Mouse (Mus musculus) neural tube, embryonic 14.5 days (tissue): ENCODE measurements around the gene Nudt22. TPM values are rescaled to one million over a fixed set of nuclear protein-coding genes. Genes with fewer than 3 reads are reported as not detected.

Experiments used
- ATAC-seq: fragments of 200-750 bp; cut with Nextera tagmentation; 2 replicates; pipeline ENCODE4 v1.8.0; 2017; ENCODE audit warnings: low read depth, mild to moderate bottlenecking, moderate TSS enrichment, moderate library complexity
- H3K27ac ChIP-seq: fragments of 300-500 bp; sonication (generic); 2 replicates; pipeline ENCODE4 v1.5.1; 2014; ENCODE audit warnings: low read depth, mild to moderate bottlenecking, control low read depth, low read length, moderate library complexity, mixed read lengths
- H3K27me3 ChIP-seq: fragments of 300-500 bp; sonication (generic); 2 replicates; pipeline ENCODE4 v1.6.1; 2014; ENCODE audit warnings: low read length; ENCODE audit not compliant: control insufficient read depth, insufficient read depth
- H3K36me3 ChIP-seq: fragments of 300-500 bp; sonication (generic); 2 replicates; pipeline ENCODE4 v1.6.1; 2014; ENCODE audit warnings: low read length, mixed read lengths; ENCODE audit not compliant: control insufficient read depth, insufficient read depth
- H3K4me1 ChIP-seq: fragments of 300-500 bp; sonication (generic); 2 replicates; pipeline ENCODE4 v1.6.1; 2014; ENCODE audit warnings: low read length; ENCODE audit not compliant: control insufficient read depth, insufficient read depth
- H3K4me2 ChIP-seq: fragments of 300-500 bp; sonication (generic); 2 replicates; pipeline ENCODE4 v1.6.1; 2014; ENCODE audit warnings: mild to moderate bottlenecking, low read depth, low read length, control low read depth
- H3K4me3 ChIP-seq: fragments of 300-500 bp; sonication (generic); 2 replicates; pipeline ENCODE4 v1.5.1; 2014; ENCODE audit warnings: low read depth, low read length, control low read depth, mixed read lengths
- H3K9ac ChIP-seq: fragments of 300-500 bp; sonication (generic); replicated peaks from 2 replicates; pipeline ENCODE4 v1.6.1; 2014; ENCODE audit warnings: low read depth, mild to moderate bottlenecking, control low read depth, low read length, mixed read lengths
- H3K9me3 ChIP-seq: fragments of 300-500 bp; sonication (generic); 2 replicates; pipeline ENCODE4 v1.6.1; 2016; ENCODE audit warnings: low read length; ENCODE audit not compliant: control insufficient read depth
- WGBS: fragments of 180-500 bp; shearing (Covaris S2); extraction: QIAGEN DNeasy Blood & Tissue Kit; methylation state at CpG from one replicate; pipeline ENCODE4 v1.1.7; 2014; 5-methylcytosine and 5-hydroxymethylcytosine counted together
- polyA plus RNA-seq: library from polyadenylated mRNA; unstranded; fragments of >200 nt; fragmentation: Nextera tagmentation; extraction: Ambion mirVana; gene quantifications from 2 replicates; pipeline ENCODE4 v1.2.1, GENCODE M21; 2014

The Nudt22 gene
- 22.0 and 22.6 TPM in 2 replicates for polyA plus RNA-seq

DNA sequence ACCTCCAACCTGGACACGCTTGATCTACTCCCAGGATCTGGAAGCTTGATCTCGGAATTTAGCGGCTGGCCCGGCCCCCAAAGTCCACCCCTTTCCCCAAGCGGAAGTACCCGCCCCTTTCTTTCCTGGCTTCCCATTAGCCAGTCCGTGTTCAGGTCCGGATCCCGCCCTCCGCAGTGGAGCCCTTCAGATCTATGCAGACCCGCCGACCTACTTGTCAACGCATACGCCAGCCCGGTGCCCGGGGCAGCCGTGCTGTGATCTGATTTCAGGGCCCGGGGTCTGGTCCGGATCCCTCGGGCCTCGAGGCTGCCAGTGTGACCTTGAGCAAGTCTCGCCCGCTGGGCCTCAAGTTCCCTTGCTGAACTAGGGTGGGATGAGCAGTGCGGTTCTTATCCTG is at the start of gene Nudt22, which contains the start of gene Trpt1:
Nudt22 (minus strand) TSS at position 112 of the 400 bp plus-strand sequence.
Trpt1 (plus strand) TSS at position 126 of the 400 bp plus-strand sequence.
- Histone ChIP-seq H3K4me1 (peaks cover 27% of the 10 kb centered on the region), H3K36me3 (no peaks in the 10 kb centered on the region; the same call in 1 of the 2 replicates), H3K9me3 (no peaks in the 10 kb centered on the region), H3K4me3 (peak within 1 kb of the TSS; percentile 51), H3K27me3 (no peaks in the 10 kb centered on the region), H3K9ac (peak within 1 kb of the TSS; percentile 59), H3K27ac (peak within 1 kb of the TSS; percentile 40), H3K4me2 (peak within 1 kb of the TSS; percentile 80)
- WGBS = under 1% methylated on average over 24 of the region's 24 CpGs
- ATAC-seq = peak; percentile 70

GRCm38 (mm10) chr19:7044706-7045105 is 48.8 kb upstream of the Nudt22 start:
- no peaks in the 10 kb centered on the region for H3K9me3 ChIP-seq
- H3K4me3 ChIP-seq = no peak overlapping the region
- 0 out of 2 replicates have a peak, but pooled peaks cover 4% of the 10 kb centered on the region for H3K4me1 ChIP-seq
- no peak for ATAC-seq
- no peak overlapping the region for H3K4me2 ChIP-seq
- H3K27me3 ChIP-seq = no peaks in the 10 kb centered on the region
- no peak overlapping the region for H3K9ac ChIP-seq
- H3K27ac ChIP-seq = no peak overlapping the region
- 14% methylated on average over 4 of the region's 4 CpGs for WGBS
- H3K36me3 ChIP-seq = no peaks in the 10 kb centered on the region

DNA sequence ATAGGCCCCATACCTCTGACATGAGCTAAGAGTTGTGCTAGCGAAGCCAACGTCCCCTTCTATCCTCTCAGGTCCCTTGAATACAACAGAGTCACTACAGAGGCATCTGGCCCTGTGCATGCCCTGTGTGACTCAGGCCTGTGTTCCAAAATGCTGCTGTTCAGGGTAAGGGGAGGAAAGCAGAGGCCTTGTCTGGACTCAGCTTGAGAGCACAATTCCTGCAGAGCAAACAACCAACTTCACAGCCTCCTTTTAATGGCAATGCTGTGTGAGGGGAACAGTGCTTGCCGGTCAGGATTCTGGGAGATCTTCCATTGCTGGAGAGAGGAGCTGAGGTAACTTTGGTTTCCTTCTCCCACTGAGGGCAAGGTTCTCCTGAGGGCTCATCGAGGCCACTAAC is 48.4 kb upstream of the Nudt22 start:
- Histone ChIP-seq H3K4me1 (0 out of 2 replicates have a peak, but pooled peaks cover 4% of the 10 kb centered on the region), H3K4me3 (no peak overlapping the region), H3K27ac (no peak overlapping the region), H3K9ac (no peak overlapping the region), H3K4me2 (no peak overlapping the region), H3K36me3 (no peaks in the 10 kb centered on the region), H3K27me3 (no peaks in the 10 kb centered on the region), H3K9me3 (no peaks in the 10 kb centered on the region)
- ATAC-seq = no peak
- 41% methylated on average over 4 of the region's 4 CpGs for WGBS

GRCm38 (mm10) chr19:7041171-7041570 is 45.3 kb upstream of the Nudt22 start:
- H3K4me2 ChIP-seq = no peak overlapping the region; the same call in 1 of the 2 replicates

GRCm38 (mm10) chr19:7040637-7041130 is 44.8 kb upstream of the Nudt22 start:
- 26% methylated on average over 13 of the region's 13 CpGs for WGBS
- peak overlapping the region; percentile 66 for H3K4me2 ChIP-seq
- H3K4me3 ChIP-seq = peak overlapping the region; percentile 38
- peak overlapping the region; percentile 44 for H3K9ac ChIP-seq
- no peaks in the 10 kb centered on the region for H3K36me3 ChIP-seq
- H3K27ac ChIP-seq = peak overlapping the region; percentile 84
- H3K4me1 ChIP-seq = peaks cover 22% of the 10 kb centered on the region
- no peaks in the 10 kb centered on the region for H3K9me3 ChIP-seq
- H3K27me3 ChIP-seq = no peaks in the 10 kb centered on the region
- ATAC-seq = no peak

More at GRCm38 (mm10) chr19:7041171-7041570, 45.3 kb upstream of the Nudt22 start:
- H3K9ac ChIP-seq = no peak overlapping the region
- WGBS = 94% methylated on average over 2 of the region's 2 CpGs
- ATAC-seq = no peak
- H3K4me3 ChIP-seq = no peak overlapping the region
- H3K27ac ChIP-seq = peak overlapping the region; percentile 84
- H3K36me3 ChIP-seq = no peaks in the 10 kb centered on the region
- H3K4me1 ChIP-seq = peaks cover 22% of the 10 kb centered on the region
- no peaks in the 10 kb centered on the region for H3K27me3 ChIP-seq
- H3K9me3 ChIP-seq = no peaks in the 10 kb centered on the region

DNA sequence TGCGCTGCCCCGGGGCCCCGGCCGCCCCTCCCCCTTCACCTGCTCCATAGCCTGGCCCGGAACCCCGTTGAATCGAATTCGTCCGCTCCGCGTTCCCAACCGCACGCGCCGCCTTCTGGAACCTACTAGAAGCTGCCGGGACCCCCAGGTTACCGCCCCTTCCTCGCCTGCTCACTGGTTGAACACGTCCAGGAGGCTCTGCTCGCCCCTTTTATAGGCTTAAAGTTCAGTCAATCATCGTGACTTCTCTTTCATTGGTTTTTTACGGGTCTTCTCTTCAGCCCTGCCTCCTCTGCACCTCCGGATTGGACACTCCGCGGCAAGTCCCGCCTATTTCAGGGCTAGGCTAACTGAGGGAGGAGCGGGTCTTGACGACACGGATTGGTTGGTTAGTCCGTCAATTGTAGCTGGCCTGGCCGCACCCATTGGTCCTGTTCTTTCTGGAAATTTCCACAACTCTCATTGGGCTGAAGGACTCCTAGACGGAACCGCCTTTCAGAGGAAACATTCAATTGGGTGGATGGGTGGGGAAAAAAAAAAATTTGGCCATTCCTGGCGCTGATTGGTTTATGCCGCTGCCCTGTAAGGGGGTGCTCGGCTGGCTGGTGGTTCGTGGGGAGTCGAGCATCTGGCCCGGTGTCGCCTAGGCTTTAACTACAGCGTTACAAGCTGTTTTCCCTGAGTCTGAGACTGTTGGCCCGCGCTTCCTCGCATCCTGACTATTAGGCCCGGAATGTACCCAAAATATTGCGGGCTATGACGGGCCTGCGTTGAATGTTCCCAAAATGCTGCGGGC is 44.1 kb upstream of the Nudt22 start, which contains the start of gene Stip1:
Stip1 (minus strand) TSS at position 127 of the 796 bp plus-strand sequence.
- H3K4me1 ChIP-seq = peaks cover 22% of the 10 kb centered on the region
- H3K4me3 ChIP-seq = peak within 1 kb of the TSS; percentile 84
- peak within 1 kb of the TSS; percentile 96 for H3K9ac ChIP-seq
- H3K4me2 ChIP-seq = peak within 1 kb of the TSS; percentile 69
- peak within 1 kb of the TSS; percentile 88 for H3K27ac ChIP-seq
- H3K36me3 ChIP-seq = peaks cover 4% of the 10 kb centered on the region
- H3K9me3 ChIP-seq = no peaks in the 10 kb centered on the region
- no peaks in the 10 kb centered on the region for H3K27me3 ChIP-seq
- peak; percentile 99 for ATAC-seq
- WGBS = under 1% methylated on average over 49 of the region's 49 CpGs

- ATAC-seq = peak; percentile 22
- Histone ChIP-seq H3K9me3 (no peaks in the 10 kb centered on the region), H3K9ac (peak overlapping the region; percentile 96), H3K4me3 (peak overlapping the region; percentile 84), H3K27ac (peak overlapping the region; percentile 88), H3K4me2 (peak overlapping the region; percentile 69), H3K4me1 (peaks cover 22% of the 10 kb centered on the region), H3K36me3 (peaks cover 10% of the 10 kb centered on the region), H3K27me3 (no peaks in the 10 kb centered on the region)
- 3% methylated on average over 32 of the region's 35 CpGs for WGBS
These were observed 43.3 kb upstream of the Nudt22 start for GRCm38 (mm10) chr19:7039088-7039720.

DNA sequence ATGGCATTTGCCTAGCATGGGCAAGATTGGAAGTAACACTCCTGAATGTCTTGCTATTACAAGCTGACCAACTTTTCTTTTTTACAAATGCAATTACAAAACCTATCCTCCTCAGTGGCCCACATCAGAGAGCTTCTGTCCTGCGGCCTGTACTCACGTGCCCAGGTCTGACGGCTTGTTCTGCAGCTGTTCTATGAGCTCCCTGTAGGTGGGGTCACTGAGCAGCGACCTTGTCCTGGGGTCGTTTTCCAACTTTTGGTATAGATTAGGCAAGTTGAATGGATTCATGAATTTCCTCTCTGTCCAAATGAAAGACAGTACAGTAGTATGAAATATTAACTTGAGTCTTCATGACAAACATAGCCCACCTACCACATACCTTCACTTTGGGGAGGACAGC is 38.1 kb upstream of the Nudt22 start:
- ATAC-seq = no peak
- H3K4me3 ChIP-seq = no peak overlapping the region
- H3K27ac ChIP-seq = no peak overlapping the region
- H3K9me3 ChIP-seq = no peaks in the 10 kb centered on the region
- H3K4me1 ChIP-seq = peaks cover 18% of the 10 kb centered on the region
- H3K36me3 ChIP-seq = peaks cover 57% of the 10 kb centered on the region
- H3K9ac ChIP-seq = no peak overlapping the region
- no peak overlapping the region for H3K4me2 ChIP-seq
- no peaks in the 10 kb centered on the region for H3K27me3 ChIP-seq
- 95% methylated on average over 5 of the region's 5 CpGs for WGBS
